ENCODE assay signal across 8 mouse cellular contexts in genomic region chr11:96876300-96877040, GRCm38 (mm10). TPM values are rescaled to one million over a fixed set of nuclear protein-coding genes. Genes with fewer than 3 reads are reported as not detected.
DNase-seq lines count a peak whose midpoint lies in the region; ATAC-seq lines count a peak whose summit lies in the region.

No protein-coding gene starts in this region.

- H3K36me3 ChIP-seq in kidney, embryonic 15.5 days: no peaks in the 10 kb centered on the region
- no peaks in the 10 kb centered on the region for H3K36me3 ChIP-seq in intestine, embryonic 14.5 days (ENCODE audit: control insufficient read depth, insufficient read depth, low read length)
- no peaks in the 10 kb centered on the region for H3K36me3 ChIP-seq in neural tube, embryonic 13.5 days

- H3K9me3 ChIP-seq in kidney, embryonic 15.5 days (replicated peaks): no peaks in the 10 kb centered on the region
- H3K9me3 ChIP-seq in intestine, embryonic 14.5 days (ENCODE audit: control insufficient read depth, low read length): no peaks in the 10 kb centered on the region
- H3K9me3 ChIP-seq in neural tube, embryonic 13.5 days: no peaks in the 10 kb centered on the region

- peak overlapping the region; percentile 82 for H3K4me2 ChIP-seq in kidney, embryonic 15.5 days
- peak overlapping the region; percentile 53 for H3K4me2 ChIP-seq in intestine, embryonic 14.5 days (ENCODE audit: low read length)
- peak overlapping the region; percentile 50 for H3K4me2 ChIP-seq in neural tube, embryonic 13.5 days

- WGBS in kidney, embryonic 15.5 days: 7% methylated on average over 13 of the region's 13 CpGs
- 13% methylated on average over 13 of the region's 13 CpGs for WGBS in intestine, embryonic 14.5 days
- under 1% methylated on average over 13 of the region's 13 CpGs for WGBS in neural tube, embryonic 13.5 days

- no peak for DNase-seq in kidney, adult 11 months
- peak; percentile 85 for DNase-seq in embryo, embryonic 9.5 days (ENCODE audit: extremely low spot score)
- DNase-seq in intestine, embryonic 14.5 days (ENCODE audit: low spot score): peak; percentile 74
- DNase-seq in adrenal gland, adult 18-20 months (ENCODE audit: low spot score in 2 of 2): no peak
- no peak for DNase-seq in adrenal gland, postnatal 25 days
- DNase-seq in lung, postnatal 14 days: no peak

- H3K4me1 ChIP-seq in kidney, embryonic 15.5 days: peaks cover 44% of the 10 kb centered on the region
- peaks cover 35% of the 10 kb centered on the region for H3K4me1 ChIP-seq in intestine, embryonic 14.5 days (replicated peaks; ENCODE audit: control insufficient read depth, insufficient read depth, low read length)
- H3K4me1 ChIP-seq in neural tube, embryonic 13.5 days (replicated peaks): peaks cover 80% of the 10 kb centered on the region

- peaks cover 38% of the 10 kb centered on the region for H3K27me3 ChIP-seq in kidney, embryonic 15.5 days
- 0 out of 2 replicates have a peak, but pooled peaks cover 5% of the 10 kb centered on the region for H3K27me3 ChIP-seq in intestine, embryonic 14.5 days (replicated peaks; ENCODE audit: control insufficient read depth, insufficient read depth, low read length)
- no peaks in the 10 kb centered on the region for H3K27me3 ChIP-seq in neural tube, embryonic 13.5 days

- H3K27ac ChIP-seq in kidney, embryonic 15.5 days: 0 out of 2 replicates have a peak overlapping the region, but pooled peaks have one; percentile 25
- H3K27ac ChIP-seq in intestine, embryonic 14.5 days (ENCODE audit: low read depth): peak overlapping the region; percentile 82
- H3K27ac ChIP-seq in neural tube, embryonic 13.5 days (replicated peaks): peak overlapping the region; percentile 99

- ATAC-seq in kidney, embryonic 15.5 days (replicated peaks; ENCODE audit: low FRiP score): peak; percentile 27; the same call in 1 of the 2 replicates
- no peak for ATAC-seq in intestine, embryonic 14.5 days (replicated peaks; ENCODE audit: low FRiP score, low TSS enrichment, low read depth)
- peak; percentile 84 for ATAC-seq in neural tube, embryonic 13.5 days (ENCODE audit: low read depth)

- peak overlapping the region; percentile 45 for H3K4me3 ChIP-seq in kidney, embryonic 15.5 days (replicated peaks)
- no peak overlapping the region for H3K4me3 ChIP-seq in intestine, embryonic 14.5 days (ENCODE audit: low read depth, low read length)
- 0 out of 2 replicates have a peak overlapping the region, but pooled peaks have one; percentile 23 for H3K4me3 ChIP-seq in neural tube, embryonic 13.5 days

- no peak overlapping the region for H3K9ac ChIP-seq in kidney, embryonic 15.5 days
- no peak overlapping the region for H3K9ac ChIP-seq in intestine, embryonic 14.5 days (ENCODE audit: low read length)
- H3K9ac ChIP-seq in neural tube, embryonic 13.5 days: peak overlapping the region; percentile 69

RNA-seq across cellular contexts. Expression of gene Copz2, which starts 26.8 kb away (rescaled TPM):
- polyA plus RNA-seq in kidney, embryonic 15.5 days (2015; fragmentation: Nextera tagmentation; extraction: Ambion mirVana): 117 and 121 TPM in 2 replicates
- 100 and 102 TPM in 2 replicates for polyA plus RNA-seq in intestine, embryonic 14.5 days (2014; fragmentation: Nextera tagmentation; extraction: Ambion mirVana)
- polyA plus RNA-seq in neural tube, embryonic 13.5 days (2015; fragmentation: Nextera tagmentation; extraction: Ambion mirVana): 36.6 and 43.2 TPM in 2 replicates
- 10 to 100 TPM; 56.5 to 60.6 TPM for total RNA-seq in adrenal gland, adult 18-20 months (2021)
- 58.0 and 59.0 TPM in 2 replicates for total RNA-seq in adrenal gland, postnatal 25 days (2021)

RNA-seq across cellular contexts. Expression of gene Cdk5rap3, which starts 39.8 kb away (rescaled TPM):
- polyA plus RNA-seq in kidney, embryonic 15.5 days (2015; fragmentation: Nextera tagmentation; extraction: Ambion mirVana): 78.9 and 79.5 TPM in 2 replicates
- polyA plus RNA-seq in intestine, embryonic 14.5 days (2014; fragmentation: Nextera tagmentation; extraction: Ambion mirVana): 64.2 and 70.1 TPM in 2 replicates
- 79.2 and 92.0 TPM in 2 replicates for polyA plus RNA-seq in neural tube, embryonic 13.5 days (2015; fragmentation: Nextera tagmentation; extraction: Ambion mirVana)
- 10 to 100 TPM; 44.6 to 45.4 TPM for total RNA-seq in adrenal gland, adult 18-20 months (2021)
- 50.1 and 62.8 TPM in 2 replicates for total RNA-seq in adrenal gland, postnatal 25 days (2021)

RNA-seq across cellular contexts. Expression of gene Nfe2l1, which starts 46.7 kb away (rescaled TPM):
- polyA plus RNA-seq in kidney, embryonic 15.5 days (2015; fragmentation: Nextera tagmentation; extraction: Ambion mirVana): 78.5 and 82.1 TPM in 2 replicates
- 36.0 and 36.7 TPM in 2 replicates for polyA plus RNA-seq in intestine, embryonic 14.5 days (2014; fragmentation: Nextera tagmentation; extraction: Ambion mirVana)
- polyA plus RNA-seq in neural tube, embryonic 13.5 days (2015; fragmentation: Nextera tagmentation; extraction: Ambion mirVana): 66.2 and 66.5 TPM in 2 replicates
- total RNA-seq in adrenal gland, adult 18-20 months (2021): 100 to 1,000 TPM; 458 to 704 TPM
- total RNA-seq in adrenal gland, postnatal 25 days (2021): 492 and 601 TPM in 2 replicates

RNA-seq across cellular contexts. Expression of gene Prr15l, which starts 51.4 kb away (rescaled TPM):
- 37.6 and 38.7 TPM in 2 replicates for polyA plus RNA-seq in kidney, embryonic 15.5 days (2015; fragmentation: Nextera tagmentation; extraction: Ambion mirVana)
- 56.8 and 62.5 TPM in 2 replicates for polyA plus RNA-seq in intestine, embryonic 14.5 days (2014; fragmentation: Nextera tagmentation; extraction: Ambion mirVana)
- 0.21 TPM in 1 of 2 replicates, not detected in the other for polyA plus RNA-seq in neural tube, embryonic 13.5 days (2015; fragmentation: Nextera tagmentation; extraction: Ambion mirVana)
- total RNA-seq in adrenal gland, adult 18-20 months (2021): under 1 TPM; 0.23 to 0.90 TPM
- total RNA-seq in adrenal gland, postnatal 25 days (2021): 0.27 and 0.76 TPM in 2 replicates

Comparison
In these comparisons a context has a peak if more than half of its experiments do, and no peak if none do; other contexts are left out.
1. H3K27ac ChIP-seq: peak in every context shown above with its lines; median percentile 99 in neural tube, embryonic 13.5 days; 82 in intestine, embryonic 14.5 days; 25 in kidney, embryonic 15.5 days.
2. DNase-seq: peak in embryo, embryonic 9.5 days (single experiment) and intestine, embryonic 14.5 days (single experiment); none in kidney, adult 11 months (single experiment), adrenal gland, adult 18-20 months (0 of 2), adrenal gland, postnatal 25 days (single experiment) and lung, postnatal 14 days (single experiment).
3. Peak in every context shown above with its lines, with median percentiles within 50 percentile points of each other: H3K4me2 ChIP-seq.